Mouse (Mus musculus): ENCODE data around the gene Fgfr1op.

GRCm38 (mm10) chr17:8244124-8244523, 78.8 kb downstream of the Fgfr1op start:
- TF ChIP-seq POLR2A (IDR thresholded peaks at IDR 0.05; ENCODE audit: borderline replicate concordance, insufficient read depth, low read length) (no peak), CTCF (IDR thresholded peaks at IDR 0.05; ENCODE audit: borderline replicate concordance, insufficient read depth, low read depth, low read length) (no peak)

Data from cerebellum, adult 2 months (tissue).